Mouse (Mus musculus) testis, adult 2 months (tissue): ENCODE measurements around the gene Bdkrb1.

Experiments used
- CTCF ChIP-seq: fragments of 200-500 bp; IDR thresholded peaks from 2 replicates; pipeline ENCODE4 v1.5.1; 2012; ENCODE audit warnings: low read depth, mild to moderate bottlenecking, inconsistent platforms, low read length, moderate library complexity; ENCODE audit not compliant: control insufficient read depth, insufficient read depth, insufficient replicate concordance
- POLR2A ChIP-seq: fragments of 200-500 bp; IDR thresholded peaks from 2 replicates; pipeline ENCODE4 v1.6.1; 2012; ENCODE audit warnings: low read depth, mild to moderate bottlenecking, inconsistent platforms, low read length, moderate library complexity; ENCODE audit not compliant: control insufficient read depth

- TF ChIP-seq CTCF (no peak), POLR2A (no peak)
Measured at GRCm38 (mm10) chr12:105563726-105564275, 39.1 kb upstream of the Bdkrb1 start.
